Mouse (Mus musculus) lung, embryonic 14.5 days (tissue): ENCODE results near the gene Ahdc1. TPM values are rescaled to one million over a fixed set of nuclear protein-coding genes. Genes with fewer than 3 reads are reported as not detected.

Experiments used
- ATAC-seq: fragments of 200-750 bp; cut with Nextera tagmentation; 2 replicates; pipeline ENCODE4 v1.8.0; 2017; ENCODE audit warnings: mild to moderate bottlenecking, moderate TSS enrichment, moderate library complexity; ENCODE audit not compliant: insufficient read depth
- DNase-seq: peaks from one replicate; pipeline ENCODE4 v3.0.0-alpha.2; 2015
- H3K27ac ChIP-seq: fragments of 300-500 bp; sonication (generic); 2 replicates; pipeline ENCODE4 v1.5.1; 2014; ENCODE audit warnings: low read depth, mild to moderate bottlenecking, moderate library complexity
- H3K27me3 ChIP-seq: fragments of 300-500 bp; sonication (generic); 2 replicates; pipeline ENCODE4 v1.6.1; 2014; ENCODE audit warnings: low read length, control low read depth; ENCODE audit not compliant: insufficient read depth
- H3K36me3 ChIP-seq: fragments of 300-500 bp; sonication (generic); 2 replicates; pipeline ENCODE4 v1.6.1; 2014; ENCODE audit warnings: control low read depth; ENCODE audit not compliant: insufficient read depth
- H3K4me1 ChIP-seq: fragments of 300-500 bp; sonication (generic); 2 replicates; pipeline ENCODE4 v1.6.1; 2014; ENCODE audit warnings: antibody characterized with exemption, control low read depth; ENCODE audit not compliant: insufficient read depth
- H3K4me2 ChIP-seq: fragments of 300-500 bp; sonication (generic); 2 replicates; pipeline ENCODE4 v1.6.1; 2014; ENCODE audit warnings: mild to moderate bottlenecking
- H3K4me3 ChIP-seq: fragments of 300-500 bp; sonication (generic); 2 replicates; pipeline ENCODE4 v1.5.1; 2014; ENCODE audit warnings: low read depth, low read length
- H3K9ac ChIP-seq: fragments of 300-500 bp; sonication (generic); 2 replicates; pipeline ENCODE4 v1.6.1; 2014
- H3K9me3 ChIP-seq: fragments of 300-500 bp; sonication (generic); 2 replicates; pipeline ENCODE4 v1.6.1; 2016; ENCODE audit warnings: low read depth, low read length, control low read depth
- CTCF ChIP-seq: IDR thresholded peaks from 2 replicates; pipeline ENCODE4 v1.5.1; 2016; ENCODE audit warnings: antibody characterized with exemption, low read depth
- WGBS: fragments of 180-500 bp; shearing (Covaris S2); extraction: QIAGEN DNeasy Blood & Tissue Kit; methylation state at CpG from one replicate; pipeline ENCODE4 v1.1.7; 2014; 5-methylcytosine and 5-hydroxymethylcytosine counted together
- polyA plus RNA-seq: library from polyadenylated mRNA; unstranded; fragments of >200 nt; fragmentation: Nextera tagmentation; extraction: Ambion mirVana; gene quantifications from 2 replicates; pipeline ENCODE4 v1.2.1, GENCODE M21; 2014

Gene Ahdc1
- polyA plus RNA-seq, 1 experiment from 2014 or later: 10.5 TPM

- Histone ChIP-seq H3K9me3 (no peaks in the 10 kb centered on the region), H3K4me2 (no peak overlapping the region), H3K27me3 (no peaks in the 10 kb centered on the region), H3K4me3 (no peak overlapping the region), H3K4me1 (peaks cover 6% of the 10 kb centered on the region), H3K9ac (no peak overlapping the region), H3K27ac (no peak overlapping the region), H3K36me3 (peaks cover 42% of the 10 kb centered on the region)
- no peak for TF ChIP-seq CTCF
- ATAC-seq (no peak), DNase-seq (no peak)
- 40% methylated on average over 5 of the region's 5 CpGs for WGBS
These were observed 67.9 kb downstream of the Ahdc1 start for GRCm38 (mm10) chr4:133078947-133079346.

DNA sequence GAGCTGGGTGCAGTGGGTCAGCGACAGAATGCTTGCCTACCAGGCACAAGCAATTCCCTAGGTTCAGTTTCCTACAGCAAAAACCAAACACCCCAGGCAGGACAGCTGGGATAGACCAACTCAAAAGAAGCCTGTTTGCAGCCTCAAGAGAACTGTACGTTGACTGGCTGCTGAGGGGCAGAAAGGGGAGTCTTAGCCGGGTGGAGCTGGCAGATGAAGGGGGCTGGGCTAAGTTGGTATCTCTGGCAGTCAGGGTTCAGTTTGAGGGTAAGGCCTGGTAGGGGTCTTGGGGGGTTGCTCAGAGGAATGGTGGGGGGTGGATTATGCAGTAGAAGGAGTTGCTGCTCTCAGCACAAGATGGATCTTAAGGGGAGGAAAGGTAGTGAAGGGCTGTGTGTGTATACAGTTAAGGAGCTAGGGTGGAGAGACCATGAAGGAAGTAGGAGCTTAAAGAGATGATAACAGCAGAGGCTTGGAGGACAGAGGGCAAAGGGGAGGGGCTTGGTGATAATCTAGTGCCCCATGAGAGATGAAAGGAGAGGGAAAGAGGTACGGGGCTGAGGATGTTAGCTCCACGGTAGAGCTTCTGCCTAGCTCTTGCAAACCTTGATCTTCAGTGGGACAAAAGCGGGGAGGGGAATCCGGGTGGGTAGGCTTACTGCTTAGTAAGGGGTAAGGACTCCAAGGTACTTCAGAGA lies 68.5 kb downstream of the Ahdc1 start:
- H3K4me3 ChIP-seq: no peak overlapping the region
- no peak for DNase-seq
- H3K4me2 ChIP-seq: no peak overlapping the region
- peaks cover 39% of the 10 kb centered on the region for H3K36me3 ChIP-seq
- no peak overlapping the region for H3K27ac ChIP-seq
- H3K27me3 ChIP-seq: no peaks in the 10 kb centered on the region
- H3K9me3 ChIP-seq: no peaks in the 10 kb centered on the region
- H3K9ac ChIP-seq: no peak overlapping the region
- WGBS: 37% methylated on average over 7 of the region's 7 CpGs
- peaks cover 8% of the 10 kb centered on the region for H3K4me1 ChIP-seq
- no peak for ATAC-seq
- no peak for TF ChIP-seq CTCF

DNA sequence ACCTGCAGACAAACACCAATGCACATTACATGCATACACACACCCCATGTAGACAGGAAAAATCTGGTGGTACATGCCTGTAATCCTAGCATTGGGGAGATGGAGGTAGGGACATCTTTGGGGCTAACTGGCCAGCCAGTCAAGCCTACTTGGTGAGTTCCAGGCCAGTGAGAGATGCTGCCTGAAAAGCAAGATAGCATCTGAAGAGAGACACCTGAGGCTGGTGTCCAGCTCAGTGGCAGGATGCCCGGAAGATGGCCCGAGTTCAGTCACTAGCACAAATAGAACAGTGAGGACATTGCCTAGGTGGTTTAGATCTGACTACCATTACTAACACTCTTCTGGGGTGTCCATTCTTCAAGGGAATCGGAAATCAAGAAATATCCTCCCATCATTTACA lies 69.8 kb downstream of the Ahdc1 start:
- Histone ChIP-seq H3K4me2 (no peak overlapping the region), H3K9me3 (no peaks in the 10 kb centered on the region), H3K4me1 (peaks cover 21% of the 10 kb centered on the region), H3K4me3 (no peak overlapping the region), H3K36me3 (peaks cover 32% of the 10 kb centered on the region), H3K9ac (no peak overlapping the region), H3K27ac (no peak overlapping the region), H3K27me3 (no peaks in the 10 kb centered on the region)
- DNase-seq (no peak), ATAC-seq (no peak)
- WGBS: 89% methylated on average over 3 of the region's 3 CpGs
- TF ChIP-seq CTCF: no peak

DNA sequence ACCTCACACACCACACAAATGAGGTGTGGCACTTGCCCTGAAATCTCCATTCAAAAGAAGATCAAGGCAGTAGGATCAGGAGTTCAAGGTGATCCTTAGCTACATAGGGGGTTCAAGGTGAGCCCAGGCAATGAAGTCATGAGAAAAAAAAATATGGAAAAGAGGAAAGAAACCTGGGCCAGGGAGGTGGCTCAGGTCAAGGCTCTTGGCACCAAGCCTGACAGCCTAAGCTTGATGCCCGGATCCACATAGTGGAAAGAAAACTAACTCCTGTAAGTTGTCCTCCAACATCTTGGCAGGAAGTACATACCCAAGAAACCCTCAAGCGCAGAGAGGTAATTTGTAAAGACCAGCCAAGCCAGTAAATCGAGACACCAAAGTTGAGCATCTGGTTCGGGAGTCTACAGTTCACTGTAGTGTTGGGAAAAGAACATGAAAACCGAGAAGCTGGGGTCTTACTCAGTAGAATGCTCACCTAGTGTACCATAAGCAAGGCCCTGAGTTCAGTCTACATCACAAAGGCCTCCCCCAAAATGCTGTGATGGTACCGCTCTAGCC lies 71.2 kb downstream of the Ahdc1 start:
- H3K36me3 ChIP-seq: peaks cover 20% of the 10 kb centered on the region
- DNase-seq (no peak), ATAC-seq (no peak)
- WGBS: 85% methylated on average over 6 of the region's 6 CpGs
- no peaks in the 10 kb centered on the region for H3K9me3 ChIP-seq
- no peak overlapping the region for H3K9ac ChIP-seq
- TF ChIP-seq CTCF: no peak
- no peaks in the 10 kb centered on the region for H3K27me3 ChIP-seq
- H3K4me3 ChIP-seq: no peak overlapping the region
- no peak overlapping the region for H3K4me2 ChIP-seq
- H3K27ac ChIP-seq: no peak overlapping the region
- H3K4me1 ChIP-seq: peaks cover 35% of the 10 kb centered on the region

GRCm38 (mm10) chr4:133083991-133084861 lies 73.2 kb downstream of the Ahdc1 start:
- Histone ChIP-seq H3K9me3 (no peaks in the 10 kb centered on the region), H3K4me2 (peak overlapping the region; percentile 90), H3K27ac (peak overlapping the region; percentile 94), H3K9ac (peak overlapping the region; percentile 50), H3K4me1 (peaks cover 45% of the 10 kb centered on the region), H3K27me3 (no peaks in the 10 kb centered on the region), H3K36me3 (peaks cover 4% of the 10 kb centered on the region; the same call in 1 of the 2 replicates), H3K4me3 (peak overlapping the region; percentile 38; the same call in 1 of the 2 replicates)
- no peak for TF ChIP-seq CTCF
- ATAC-seq (peak; percentile 58), DNase-seq (peak; percentile 75)
- WGBS: 14% methylated on average over 3 of the region's 3 CpGs

- peak; percentile 67 for DNase-seq
- no peak for TF ChIP-seq CTCF
These were observed 74.1 kb downstream of the Ahdc1 start for GRCm38 (mm10) chr4:133085011-133085782.

More at GRCm38 (mm10) chr4:133085011-133085782, 74.1 kb downstream of the Ahdc1 start:
- WGBS: under 1% methylated on average over 52 of the region's 53 CpGs
- no peaks in the 10 kb centered on the region; the same call in 1 of the 2 replicates for H3K36me3 ChIP-seq
- peak overlapping the region; percentile 50 for H3K9ac ChIP-seq
- peak overlapping the region; percentile 90 for H3K4me2 ChIP-seq
- peak overlapping the region; percentile 94 for H3K27ac ChIP-seq
- peak overlapping the region; percentile 38 for H3K4me3 ChIP-seq
- 0 out of 2 replicates have a peak, but pooled peaks have one; percentile 4 for ATAC-seq
- no peaks in the 10 kb centered on the region for H3K27me3 ChIP-seq
- H3K9me3 ChIP-seq: no peaks in the 10 kb centered on the region
- peaks cover 55% of the 10 kb centered on the region for H3K4me1 ChIP-seq
